Comparison of ENCODE assay signal across 8 mouse cellular contexts in genomic region chr19:58910941-58911368, GRCm38 (mm10). TPM values are rescaled to one million over a fixed set of nuclear protein-coding genes. Genes with fewer than 3 reads are reported as not detected.
DNase-seq lines count a peak whose midpoint lies in the region; ATAC-seq and TF ChIP-seq lines count a peak whose summit lies in the region.

No protein-coding gene starts in this region.

- H3K4me3 ChIP-seq in E14TG2a.4 (replicated peaks; ENCODE audit: low read length) = peak overlapping the region; percentile 61
- peak overlapping the region; percentile 29 for H3K4me3 ChIP-seq in forebrain, embryonic 12.5 days (replicated peaks)
- peak overlapping the region; percentile 46 for H3K4me3 ChIP-seq in limb, embryonic 13.5 days
- peak overlapping the region; percentile 28 for H3K4me3 ChIP-seq in midbrain, embryonic 16.5 days (ENCODE audit: low read depth, low read length)

- no peaks in the 10 kb centered on the region for H3K36me3 ChIP-seq in E14TG2a.4 (ENCODE audit: insufficient read depth, low read length)
- no peaks in the 10 kb centered on the region for H3K36me3 ChIP-seq in forebrain, embryonic 12.5 days (replicated peaks)
- H3K36me3 ChIP-seq in limb, embryonic 13.5 days = no peaks in the 10 kb centered on the region
- H3K36me3 ChIP-seq in midbrain, embryonic 16.5 days (ENCODE audit: control insufficient read depth, insufficient read depth, low read length) = no peaks in the 10 kb centered on the region

- H3K9ac ChIP-seq in forebrain, embryonic 12.5 days = peak overlapping the region; percentile 30; the same call in 1 of the 2 replicates
- peak overlapping the region; percentile 61; the same call in 1 of the 2 replicates for H3K9ac ChIP-seq in limb, embryonic 13.5 days
- H3K9ac ChIP-seq in midbrain, embryonic 16.5 days (ENCODE audit: low read depth, low read length) = peak overlapping the region; percentile 27; the same call in 1 of the 2 replicates

- H3K4me2 ChIP-seq in forebrain, embryonic 12.5 days = peak overlapping the region; percentile 54
- H3K4me2 ChIP-seq in limb, embryonic 13.5 days (replicated peaks) = peak overlapping the region; percentile 67
- peak overlapping the region; percentile 57 for H3K4me2 ChIP-seq in midbrain, embryonic 16.5 days (ENCODE audit: low read length)

- peak; percentile 12; the same call in 1 of the 2 replicates for TF ChIP-seq CTCF in E14TG2a.4 (conservative IDR thresholded peaks at IDR 0.05; ENCODE audit: low read length)

- 0 out of 2 replicates have a peak, but pooled peaks cover 4% of the 10 kb centered on the region for H3K27me3 ChIP-seq in E14TG2a.4 (ENCODE audit: insufficient read depth, low read length)
- H3K27me3 ChIP-seq in forebrain, embryonic 12.5 days = peaks cover 62% of the 10 kb centered on the region
- peaks cover 25% of the 10 kb centered on the region for H3K27me3 ChIP-seq in limb, embryonic 13.5 days
- H3K27me3 ChIP-seq in midbrain, embryonic 16.5 days (ENCODE audit: control insufficient read depth, insufficient read depth, low read depth, low read length) = peaks cover 7% of the 10 kb centered on the region; the same call in 1 of the 2 replicates

- 0 out of 2 replicates have a peak overlapping the region, but pooled peaks have one; percentile 25 for H3K27ac ChIP-seq in forebrain, embryonic 12.5 days
- H3K27ac ChIP-seq in limb, embryonic 13.5 days = no peak overlapping the region
- no peak overlapping the region for H3K27ac ChIP-seq in midbrain, embryonic 16.5 days (ENCODE audit: low read length)

- ATAC-seq in forebrain, embryonic 12.5 days (ENCODE audit: low FRiP score) = peak; percentile 68
- peak; percentile 61; the same call in 1 of the 2 replicates for ATAC-seq in limb, embryonic 13.5 days (ENCODE audit: low FRiP score, low read depth)
- 0 out of 2 replicates have a peak, but pooled peaks have one; percentile 32 for ATAC-seq in midbrain, embryonic 16.5 days

- DNase-seq in 416B (ENCODE audit: low read depth) = peak; percentile 57
- no peak for DNase-seq in spleen, postnatal 4 days (ENCODE audit: low spot score in 2 of 2)
- no peak for DNase-seq in right cerebral cortex, adult 18-20 months
- DNase-seq in cerebellum, adult 9-11 months = no peak

- H3K4me1 ChIP-seq in E14TG2a.4 (replicated peaks; ENCODE audit: low read depth, low read length) = peaks cover 39% of the 10 kb centered on the region
- H3K4me1 ChIP-seq in forebrain, embryonic 12.5 days = peaks cover 11% of the 10 kb centered on the region
- no peaks in the 10 kb centered on the region for H3K4me1 ChIP-seq in limb, embryonic 13.5 days
- 0 out of 2 replicates have a peak, but pooled peaks cover 5% of the 10 kb centered on the region for H3K4me1 ChIP-seq in midbrain, embryonic 16.5 days (ENCODE audit: control insufficient read depth, insufficient read depth, low read length)

- no peaks in the 10 kb centered on the region for H3K9me3 ChIP-seq in E14TG2a.4 (ENCODE audit: low read length)
- no peaks in the 10 kb centered on the region for H3K9me3 ChIP-seq in forebrain, embryonic 12.5 days
- no peaks in the 10 kb centered on the region for H3K9me3 ChIP-seq in limb, embryonic 13.5 days
- H3K9me3 ChIP-seq in midbrain, embryonic 16.5 days (replicated peaks; ENCODE audit: control insufficient read depth, low read length, poor library complexity, severe bottlenecking) = no peaks in the 10 kb centered on the region

- WGBS in forebrain, embryonic 12.5 days = 2% methylated on average over 11 of the region's 11 CpGs
- WGBS in limb, embryonic 13.5 days = 2% methylated on average over 11 of the region's 11 CpGs
- under 1% methylated on average over 11 of the region's 11 CpGs for WGBS in midbrain, embryonic 16.5 days

RNA-seq across cellular contexts. Expression of gene Eno4, which starts 32.3 kb away (rescaled TPM):
- 0.79 and 1.6 TPM in 2 replicates for polyA plus RNA-seq in forebrain, embryonic 12.5 days (2016; fragmentation: Nextera tagmentation; extraction: Ambion mirVana)
- 0.37 and 0.42 TPM in 2 replicates for polyA plus RNA-seq in limb, embryonic 13.5 days (2015; fragmentation: Nextera tagmentation; extraction: Ambion mirVana)
- polyA plus RNA-seq in midbrain, embryonic 16.5 days (2015; fragmentation: Nextera tagmentation; extraction: Ambion mirVana) = 1.9 and 2.2 TPM in 2 replicates

RNA-seq across cellular contexts. Expression of gene Hspa12a, which starts 32.5 kb away (rescaled TPM):
- polyA plus RNA-seq in forebrain, embryonic 12.5 days (2016; fragmentation: Nextera tagmentation; extraction: Ambion mirVana) = 17.0 and 18.1 TPM in 2 replicates
- polyA plus RNA-seq in limb, embryonic 13.5 days (2015; fragmentation: Nextera tagmentation; extraction: Ambion mirVana) = 5.0 TPM in 2 replicates
- 50.6 and 57.9 TPM in 2 replicates for polyA plus RNA-seq in midbrain, embryonic 16.5 days (2015; fragmentation: Nextera tagmentation; extraction: Ambion mirVana)
